Mouse (Mus musculus) ES-E14 (cell line): ENCODE measurements at regions not wholly inside any gene's neighbourhood (a gene's known extent, or its start where the extent isn't known, plus 50 kb on each side); places are given as distances from the start of the nearest gene placed in this dataset.
"Not testable (repeated sequence)": the region's sequence is repeated elsewhere in the genome, so short reads cannot be mapped to it uniquely, and the experiment has no call there.

Experiments
- CHD2 ChIP-seq: IDR thresholded peaks from 2 replicates; pipeline ENCODE4 v1.6.1; 2014; ENCODE audit warnings: mild to moderate bottlenecking, low read depth, low read length, inconsistent platforms
- HCFC1 ChIP-seq: IDR thresholded peaks from 2 replicates; pipeline ENCODE4 v1.6.1; 2012; ENCODE audit warnings: low read length, inconsistent platforms, borderline replicate concordance; ENCODE audit not compliant: insufficient read depth
- ZNF384 ChIP-seq: IDR thresholded peaks from 2 replicates; pipeline ENCODE4 v1.6.1; 2012; ENCODE audit warnings: low read depth, low read length, inconsistent platforms

DNA sequence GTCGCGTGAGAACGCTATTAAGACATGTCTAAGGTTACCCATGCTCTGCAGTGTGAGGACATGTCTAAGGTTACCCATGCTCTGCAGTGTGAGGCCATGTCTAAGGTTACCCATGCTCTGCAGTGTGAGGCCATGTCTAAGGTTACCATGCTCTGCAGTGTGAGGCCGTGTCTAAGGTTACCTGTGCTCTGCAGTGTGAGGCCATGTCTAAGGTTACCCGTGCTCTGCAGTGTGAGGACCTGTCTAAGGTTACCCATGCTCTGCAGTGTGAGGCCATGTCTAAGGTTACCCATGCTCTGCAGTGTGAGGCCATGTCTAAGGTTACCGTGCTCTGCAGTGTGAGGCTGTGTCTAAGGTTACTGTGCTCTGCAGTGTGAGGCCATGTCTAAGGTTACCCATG, 107.4 kb downstream of the Samd9l start:
- not testable (repeated sequence) for TF ChIP-seq ZNF384, CHD2, HCFC1
